Mouse (Mus musculus) kidney, postnatal 0 days (tissue): Measurements from ENCODE around the gene Tns4. TPM values are rescaled to one million over a fixed set of nuclear protein-coding genes. Genes with fewer than 3 reads are reported as not detected.
A peak's percentile ranks its signal among the peaks of the same experiment; 100 is the strongest.

Experiments used
- ATAC-seq: fragments of 200-750 bp; cut with Nextera tagmentation; replicated peaks from 2 replicates; pipeline ENCODE4 v1.8.0; 2017; ENCODE audit warnings: low read depth, moderate number of reproducible peaks, moderate TSS enrichment, moderate library complexity; ENCODE audit not compliant: low FRiP score
- DNase-seq: peaks from one replicate; pipeline ENCODE4 v3.0.0-alpha.2; 2016; ENCODE audit warnings: low spot score
- H3K27ac ChIP-seq: fragments of 300-500 bp; sonication (generic); 2 replicates; pipeline ENCODE4 v1.5.1; 2014; ENCODE audit warnings: mild to moderate bottlenecking
- H3K27me3 ChIP-seq: fragments of 300-500 bp; sonication (generic); 2 replicates; pipeline ENCODE4 v1.6.1; 2014; ENCODE audit warnings: low read length, mixed read lengths; ENCODE audit not compliant: insufficient read depth
- H3K36me3 ChIP-seq: fragments of 300-500 bp; sonication (generic); 2 replicates; pipeline ENCODE4 v1.6.1; 2014; ENCODE audit warnings: low read length, mixed read lengths; ENCODE audit not compliant: insufficient read depth
- H3K4me1 ChIP-seq: fragments of 300-500 bp; sonication (generic); replicated peaks from 2 replicates; pipeline ENCODE4 v1.6.1; 2014; ENCODE audit warnings: antibody characterized with exemption, low read length, mixed read lengths; ENCODE audit not compliant: insufficient read depth
- H3K4me2 ChIP-seq: fragments of 300-500 bp; sonication (generic); 2 replicates; pipeline ENCODE4 v1.6.1; 2014; ENCODE audit warnings: mild to moderate bottlenecking, low read length, moderate library complexity, mixed read lengths
- H3K4me3 ChIP-seq: fragments of 300-500 bp; sonication (generic); replicated peaks from 2 replicates; pipeline ENCODE4 v1.5.1; 2014; ENCODE audit warnings: low read depth, low read length
- H3K9ac ChIP-seq: fragments of 300-500 bp; sonication (generic); 2 replicates; pipeline ENCODE4 v1.6.1; 2014; ENCODE audit warnings: low read depth, low read length
- H3K9me3 ChIP-seq: fragments of 300-500 bp; sonication (generic); replicated peaks from 2 replicates; pipeline ENCODE4 v1.6.1; 2016; ENCODE audit warnings: low read length, inconsistent platforms, mixed read lengths
- CTCF ChIP-seq: IDR thresholded peaks from 2 replicates; pipeline ENCODE4 v1.5.1; 2016; ENCODE audit warnings: antibody characterized with exemption, low read depth, mild to moderate bottlenecking, moderate library complexity
- WGBS: fragments of 180-500 bp; shearing (Covaris S2); extraction: QIAGEN DNeasy Blood & Tissue Kit; methylation state at CpG from one replicate; pipeline ENCODE4 v1.1.7; 2014; 5-methylcytosine and 5-hydroxymethylcytosine counted together
- polyA plus RNA-seq: library from polyadenylated mRNA; unstranded; fragments of >200 nt; fragmentation: Nextera tagmentation; extraction: Ambion mirVana; gene quantifications from 2 replicates; pipeline ENCODE4 v1.2.1, GENCODE M21; 2015

Gene Tns4
- polyA plus RNA-seq, 1 experiment from 2014 or later = 0.16 TPM

DNA sequence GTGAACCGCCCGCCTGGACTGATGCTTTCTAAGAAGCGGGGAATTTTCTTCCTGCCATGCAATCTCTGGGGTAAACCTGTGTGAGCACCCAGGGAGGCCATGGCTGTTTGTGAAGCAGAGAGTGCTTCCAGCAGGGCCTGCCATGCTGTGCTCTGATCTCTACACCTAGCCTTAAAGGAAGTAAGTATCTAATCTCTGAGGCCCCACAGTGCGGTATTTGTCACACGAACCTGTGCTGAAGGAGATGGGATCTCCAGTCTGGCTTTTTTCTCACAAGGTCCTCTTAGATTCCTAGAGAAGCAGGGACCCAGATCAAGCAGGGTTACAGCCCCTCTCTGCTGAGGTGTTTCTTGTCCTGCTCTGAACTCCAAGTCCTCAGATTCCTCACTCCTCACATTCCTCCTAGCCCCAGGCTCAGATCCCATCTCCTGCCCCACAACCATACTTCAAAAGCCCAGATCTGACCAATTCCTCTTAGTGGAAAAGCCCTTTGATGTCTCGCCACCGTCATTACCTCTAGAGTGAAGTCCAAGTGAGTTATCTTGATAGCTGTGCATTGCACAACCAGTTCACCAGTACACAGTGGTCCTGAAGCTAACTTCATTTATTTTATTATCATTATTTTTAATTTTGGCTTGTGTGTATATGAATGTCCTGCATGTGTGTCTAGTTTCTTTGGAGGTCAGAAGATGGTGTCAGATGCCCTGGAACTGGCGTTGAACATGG is 25.5 kb downstream of the Tns4 start:
- H3K4me1 ChIP-seq = 0 out of 2 replicates have a peak, but pooled peaks cover 6% of the 10 kb centered on the region
- 59% methylated on average over 8 of the region's 8 CpGs for WGBS
- DNase-seq (no peak), ATAC-seq (no peak)
- no peak overlapping the region for H3K4me2 ChIP-seq
- H3K27me3 ChIP-seq = no peaks in the 10 kb centered on the region
- H3K9me3 ChIP-seq = no peaks in the 10 kb centered on the region
- no peak overlapping the region for H3K9ac ChIP-seq
- no peak overlapping the region for H3K4me3 ChIP-seq
- no peak overlapping the region for H3K27ac ChIP-seq
- no peak for TF ChIP-seq CTCF
- H3K36me3 ChIP-seq = no peaks in the 10 kb centered on the region

DNA sequence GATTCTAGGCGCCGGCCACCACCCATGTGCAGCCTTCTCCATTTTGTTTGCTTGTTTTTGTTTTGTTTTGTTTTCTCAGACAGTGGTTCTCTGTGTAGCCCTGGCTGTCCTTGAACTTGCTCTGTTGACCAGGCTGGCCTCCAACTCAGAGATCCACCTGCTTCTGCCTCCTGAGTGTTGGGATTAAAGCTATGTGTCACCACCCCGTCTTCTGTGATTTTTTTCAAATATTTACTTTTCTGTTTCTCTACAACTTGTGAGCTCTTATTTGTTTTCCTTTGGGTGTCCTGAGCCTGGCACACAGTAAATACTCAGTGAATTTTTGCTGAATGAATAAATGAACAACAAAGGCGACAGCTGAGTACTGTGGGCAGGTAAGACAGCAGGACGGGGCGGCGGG is 26.4 kb downstream of the Tns4 start:
- 83% methylated on average over 7 of the region's 7 CpGs for WGBS
- H3K27ac ChIP-seq = no peak overlapping the region
- H3K9ac ChIP-seq = no peak overlapping the region
- H3K27me3 ChIP-seq = no peaks in the 10 kb centered on the region
- H3K4me1 ChIP-seq = 0 out of 2 replicates have a peak, but pooled peaks cover 6% of the 10 kb centered on the region
- TF ChIP-seq CTCF = no peak
- no peaks in the 10 kb centered on the region for H3K9me3 ChIP-seq
- no peak overlapping the region for H3K4me3 ChIP-seq
- ATAC-seq (no peak), DNase-seq (no peak)
- H3K36me3 ChIP-seq = no peaks in the 10 kb centered on the region
- H3K4me2 ChIP-seq = no peak overlapping the region

DNA sequence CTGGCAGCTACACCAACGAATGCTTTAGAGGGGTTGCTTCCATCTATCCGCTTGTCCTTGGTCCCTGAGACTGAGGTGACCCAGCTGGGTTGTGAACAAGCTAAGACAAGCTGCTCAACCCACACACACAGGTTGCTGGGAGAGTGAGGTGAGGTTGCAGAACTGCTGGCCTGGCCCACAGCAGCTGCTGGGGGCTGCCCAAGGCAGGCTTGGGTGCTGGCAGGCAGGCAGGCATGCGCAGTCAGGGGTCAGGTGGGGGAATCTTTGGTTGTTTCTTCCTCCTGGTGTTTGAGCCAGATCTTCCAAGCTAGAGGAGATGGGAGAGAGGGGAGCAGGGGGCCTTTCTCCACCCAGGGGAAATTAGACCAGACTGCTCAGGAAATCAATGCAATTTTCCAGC is 28.7 kb downstream of the Tns4 start:
- H3K4me3 ChIP-seq = no peak overlapping the region
- no peak for TF ChIP-seq CTCF
- H3K4me1 ChIP-seq = 0 out of 2 replicates have a peak, but pooled peaks cover 7% of the 10 kb centered on the region
- no peaks in the 10 kb centered on the region for H3K9me3 ChIP-seq
- ATAC-seq (no peak), DNase-seq (no peak)
- no peak overlapping the region for H3K9ac ChIP-seq
- WGBS = 63% methylated on average over 3 of the region's 3 CpGs
- no peak overlapping the region for H3K27ac ChIP-seq
- no peak overlapping the region for H3K4me2 ChIP-seq
- H3K36me3 ChIP-seq = no peaks in the 10 kb centered on the region
- no peaks in the 10 kb centered on the region for H3K27me3 ChIP-seq

DNA sequence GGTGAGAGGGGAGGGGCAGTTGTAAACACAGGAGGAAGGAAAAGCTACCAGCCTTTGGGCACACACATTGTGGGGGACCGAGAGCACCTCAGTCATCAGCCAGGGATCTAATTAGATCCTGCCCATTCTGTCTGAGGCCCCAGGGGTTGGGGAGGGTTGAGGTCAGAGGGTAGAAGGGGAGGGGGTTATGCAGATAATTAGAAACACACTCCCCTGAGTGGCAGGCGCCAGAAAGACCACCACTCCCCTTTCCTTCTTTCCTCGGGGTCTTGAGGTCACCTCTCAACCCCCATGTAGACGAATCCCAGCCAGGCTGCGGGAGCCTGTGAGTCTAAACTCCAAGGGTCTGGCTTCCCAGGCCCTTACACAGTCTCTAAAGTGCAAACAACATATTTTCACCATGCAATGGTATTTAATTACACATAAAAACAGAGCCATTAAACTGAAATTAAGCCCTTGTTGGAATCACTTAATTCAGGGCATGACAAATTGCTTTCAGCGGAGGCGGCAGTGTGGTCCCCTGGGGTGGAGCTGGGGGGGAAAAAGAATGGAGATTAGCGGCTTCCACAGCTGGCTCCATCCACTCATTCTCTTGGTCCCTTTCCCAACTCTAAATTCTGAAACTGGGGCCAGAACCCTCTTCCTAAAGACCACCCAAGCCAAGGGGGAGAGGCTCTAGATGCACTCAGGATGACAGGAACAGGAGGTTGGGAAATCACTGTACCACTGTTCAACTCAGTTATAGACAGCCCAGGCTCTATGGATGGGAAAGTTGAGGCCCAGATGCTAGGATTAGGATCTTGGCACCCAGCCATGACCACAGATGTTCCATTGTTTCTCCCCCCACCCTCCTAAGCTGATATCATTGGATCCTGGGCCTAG is 33.3 kb downstream of the Tns4 start:
- H3K36me3 ChIP-seq = peaks cover 15% of the 10 kb centered on the region
- peak overlapping the region; percentile 58 for H3K27ac ChIP-seq
- peak; percentile 55; the same call in 1 of the 2 replicates for ATAC-seq
- H3K4me3 ChIP-seq = no peak overlapping the region
- peak; percentile 84 for DNase-seq
- H3K4me2 ChIP-seq = no peak overlapping the region
- WGBS = 9% methylated on average over 8 of the region's 8 CpGs
- H3K4me1 ChIP-seq = 0 out of 2 replicates have a peak, but pooled peaks cover 9% of the 10 kb centered on the region
- no peaks in the 10 kb centered on the region for H3K27me3 ChIP-seq
- no peak for TF ChIP-seq CTCF
- no peak overlapping the region for H3K9ac ChIP-seq
- H3K9me3 ChIP-seq = no peaks in the 10 kb centered on the region

DNA sequence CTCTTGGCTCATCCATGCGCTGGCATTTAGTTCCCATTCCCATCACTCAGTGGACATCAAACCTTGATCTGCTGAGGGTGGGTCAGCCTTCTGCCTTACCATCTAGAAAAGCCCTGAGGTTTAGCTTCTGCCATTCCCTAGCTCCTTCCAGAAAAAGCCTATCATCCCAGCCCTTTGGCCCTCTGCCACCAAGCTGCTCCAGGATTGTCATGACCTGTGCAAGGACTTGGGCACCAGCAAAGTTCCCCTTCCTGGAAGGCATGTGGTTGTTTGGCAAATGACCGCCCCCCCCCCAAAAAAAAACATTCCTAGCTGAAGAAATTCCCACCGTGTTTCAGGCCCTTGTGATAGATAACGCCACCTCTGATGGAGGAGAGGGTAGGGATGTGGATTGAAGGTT is 34.0 kb downstream of the Tns4 start:
- H3K4me1 ChIP-seq = 0 out of 2 replicates have a peak, but pooled peaks cover 6% of the 10 kb centered on the region
- no peak for TF ChIP-seq CTCF
- no peak overlapping the region for H3K4me3 ChIP-seq
- H3K27ac ChIP-seq = peak overlapping the region; percentile 58; the same call in 1 of the 2 replicates
- ATAC-seq = no peak
- peaks cover 20% of the 10 kb centered on the region for H3K36me3 ChIP-seq
- no peak for DNase-seq
- no peak overlapping the region for H3K9ac ChIP-seq
- no peak overlapping the region for H3K4me2 ChIP-seq
- no peaks in the 10 kb centered on the region for H3K9me3 ChIP-seq
- WGBS = 41% methylated on average over 4 of the region's 4 CpGs
- H3K27me3 ChIP-seq = no peaks in the 10 kb centered on the region

DNA sequence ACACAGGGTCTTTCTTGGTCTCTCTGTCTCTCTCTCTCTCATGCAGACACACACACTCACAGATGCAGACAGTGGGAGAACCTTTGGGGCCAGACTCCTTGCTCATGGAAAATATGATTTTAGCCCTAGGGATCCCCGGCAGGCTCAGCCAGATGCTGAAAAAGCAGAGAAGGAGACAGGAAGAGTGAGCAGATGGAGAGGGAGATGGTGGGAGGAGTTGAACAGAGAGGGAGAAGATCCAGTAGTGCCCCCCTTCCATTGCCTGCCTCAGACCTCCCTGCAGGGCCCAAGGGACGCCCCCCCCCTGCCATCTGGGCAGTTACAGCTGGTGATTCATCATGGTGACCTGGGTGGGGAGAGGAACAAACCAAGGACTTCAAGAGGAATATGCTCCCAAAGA is 41.5 kb downstream of the Tns4 start:
- H3K4me1 ChIP-seq = peaks cover 41% of the 10 kb centered on the region
- H3K27ac ChIP-seq = no peak overlapping the region
- H3K9ac ChIP-seq = no peak overlapping the region
- no peak for TF ChIP-seq CTCF
- 53% methylated on average over 2 of the region's 2 CpGs for WGBS
- DNase-seq = no peak
- H3K27me3 ChIP-seq = no peaks in the 10 kb centered on the region
- no peak overlapping the region for H3K4me2 ChIP-seq
- no peak for ATAC-seq
- H3K9me3 ChIP-seq = no peaks in the 10 kb centered on the region
- H3K36me3 ChIP-seq = peaks cover 49% of the 10 kb centered on the region
- H3K4me3 ChIP-seq = no peak overlapping the region
